Mouse (Mus musculus) limb, embryonic 14.5 days (tissue): ENCODE data around the gene Arhgef3. TPM values are rescaled to one million over a fixed set of nuclear protein-coding genes. Genes with fewer than 3 reads are reported as not detected.

Experiments
- ATAC-seq: fragments of 200-750 bp; cut with Nextera tagmentation; 2 replicates; pipeline ENCODE4 v1.8.0; 2017; ENCODE audit warnings: low read depth, moderate number of reproducible peaks, moderate TSS enrichment; ENCODE audit not compliant: low FRiP score
- DNase-seq: peaks from one replicate; pipeline ENCODE4 v3.0.0-alpha.2; 2015; ENCODE audit warnings: low spot score
- H3K27ac ChIP-seq: fragments of 300-500 bp; sonication (generic); replicated peaks from 2 replicates; pipeline ENCODE4 v1.5.1; 2014; ENCODE audit warnings: low read depth, mild to moderate bottlenecking, low read length, moderate library complexity, mixed read lengths
- H3K27me3 ChIP-seq: fragments of 300-500 bp; sonication (generic); 2 replicates; pipeline ENCODE4 v1.6.1; 2014; ENCODE audit warnings: low read length, mixed read lengths; ENCODE audit not compliant: control insufficient read depth, insufficient read depth
- H3K36me3 ChIP-seq: fragments of 300-500 bp; sonication (generic); 2 replicates; pipeline ENCODE4 v1.6.1; 2014; ENCODE audit warnings: mild to moderate bottlenecking, low read length, moderate library complexity, mixed read lengths; ENCODE audit not compliant: control insufficient read depth, insufficient read depth
- H3K4me1 ChIP-seq: fragments of 300-500 bp; sonication (generic); 2 replicates; pipeline ENCODE4 v1.6.1; 2014; ENCODE audit warnings: antibody characterized with exemption, low read length, mixed read lengths; ENCODE audit not compliant: control insufficient read depth, insufficient read depth
- H3K4me2 ChIP-seq: fragments of 300-500 bp; sonication (generic); replicated peaks from 2 replicates; pipeline ENCODE4 v1.6.1; 2014; ENCODE audit warnings: low read depth, mild to moderate bottlenecking, low read length, moderate library complexity; ENCODE audit not compliant: severe bottlenecking
- H3K4me3 ChIP-seq: fragments of 300-500 bp; sonication (generic); replicated peaks from 2 replicates; pipeline ENCODE4 v1.5.1; 2014; ENCODE audit warnings: low read length
- H3K9ac ChIP-seq: fragments of 300-500 bp; sonication (generic); 2 replicates; pipeline ENCODE4 v1.6.1; 2014; ENCODE audit warnings: mild to moderate bottlenecking, low read depth, low read length, moderate library complexity; ENCODE audit not compliant: severe bottlenecking
- H3K9me3 ChIP-seq: fragments of 300-500 bp; sonication (generic); 2 replicates; pipeline ENCODE4 v1.6.1; 2016; ENCODE audit warnings: low read length; ENCODE audit not compliant: control insufficient read depth
- POLR2A ChIP-seq: fragments of 200-500 bp; IDR thresholded peaks from 2 replicates; pipeline ENCODE4 v1.8.0; 2012; ENCODE audit warnings: inconsistent platforms, mild to moderate bottlenecking, moderate library complexity, borderline replicate concordance; ENCODE audit not compliant: insufficient read depth, insufficient read length; ENCODE audit errors: extremely low read depth
- WGBS: fragments of 180-500 bp; shearing (Covaris S2); extraction: QIAGEN DNeasy Blood & Tissue Kit; methylation state at CpG from one replicate; pipeline ENCODE4 v1.1.7; 2014; 5-methylcytosine and 5-hydroxymethylcytosine counted together
- polyA plus RNA-seq, 2 experiments: library from polyadenylated mRNA; depleted of rRNA in 1 of 2; stranded (reverse) in 1 of 2; unstranded in 1 of 2; fragments of >200 nt; fragmentation: Nextera tagmentation in 1 of 2; extraction: Ambion mirVana in 1 of 2; gene quantifications; 2 replicates each; pipeline versions ENCODE4 v1.2.1 to v1.2.3; 2012 to 2014

Arhgef3 gene
- polyA plus RNA-seq, 2 experiments, result 14.3 to 22.5 TPM

DNA sequence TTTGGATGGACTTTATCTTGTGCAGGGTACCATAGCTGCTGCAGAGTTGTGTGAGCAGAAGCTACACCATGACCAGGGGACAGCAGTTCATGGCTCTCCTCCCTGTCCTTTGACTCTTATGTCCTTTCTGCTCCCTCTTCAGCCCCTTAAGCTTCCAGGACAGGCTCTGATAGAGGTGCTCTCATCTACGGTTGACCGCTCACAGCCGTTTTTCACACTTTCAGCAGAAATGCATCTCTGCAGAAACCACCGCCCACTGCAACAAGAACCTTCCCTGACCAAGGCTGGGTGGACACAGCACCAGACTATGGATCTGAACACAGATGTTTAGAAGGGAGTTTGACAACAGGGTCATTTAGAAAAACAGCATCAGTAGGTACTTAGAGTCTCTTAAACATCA lies 73.2 kb downstream of the Arhgef3 start:
- no peaks in the 10 kb centered on the region for H3K27me3 ChIP-seq
- 81% methylated on average over 4 of the region's 4 CpGs for WGBS
- DNase-seq (no peak), ATAC-seq (no peak)
- no peak for TF ChIP-seq POLR2A
- no peak overlapping the region for H3K9ac ChIP-seq
- H3K4me1 ChIP-seq, result peaks cover 6% of the 10 kb centered on the region
- H3K27ac ChIP-seq, result no peak overlapping the region
- H3K36me3 ChIP-seq, result no peaks in the 10 kb centered on the region
- no peak overlapping the region for H3K4me2 ChIP-seq
- H3K9me3 ChIP-seq, result no peaks in the 10 kb centered on the region
- no peak overlapping the region for H3K4me3 ChIP-seq

DNA sequence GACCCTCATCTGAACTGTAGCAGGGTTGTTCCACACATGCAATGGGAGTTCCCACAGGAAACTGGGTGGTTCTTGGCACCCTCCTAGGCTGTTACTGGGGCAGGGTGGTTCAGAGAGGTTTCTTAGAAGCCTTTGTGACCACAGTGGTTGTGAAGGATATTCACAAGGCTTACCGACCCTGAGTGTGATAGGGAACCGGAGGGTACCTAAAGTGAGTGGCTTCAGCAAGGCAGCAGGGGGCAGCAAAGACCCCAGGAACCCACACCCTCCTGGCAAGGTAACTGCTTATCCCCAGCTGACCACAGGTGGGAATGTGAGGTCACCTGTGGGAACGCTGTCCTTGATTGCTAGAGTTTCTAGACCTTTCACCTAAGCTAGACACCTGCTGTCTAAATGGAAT lies 77.8 kb downstream of the Arhgef3 start:
- no peaks in the 10 kb centered on the region for H3K9me3 ChIP-seq
- H3K27me3 ChIP-seq, result no peaks in the 10 kb centered on the region
- WGBS, result 31% methylated on average over 3 of the region's 3 CpGs
- no peak overlapping the region for H3K9ac ChIP-seq
- DNase-seq (no peak), ATAC-seq (no peak)
- no peak overlapping the region for H3K27ac ChIP-seq
- H3K4me1 ChIP-seq, result no peaks in the 10 kb centered on the region
- H3K4me2 ChIP-seq, result no peak overlapping the region
- no peaks in the 10 kb centered on the region for H3K36me3 ChIP-seq
- no peak overlapping the region for H3K4me3 ChIP-seq
- TF ChIP-seq POLR2A, result no peak

DNA sequence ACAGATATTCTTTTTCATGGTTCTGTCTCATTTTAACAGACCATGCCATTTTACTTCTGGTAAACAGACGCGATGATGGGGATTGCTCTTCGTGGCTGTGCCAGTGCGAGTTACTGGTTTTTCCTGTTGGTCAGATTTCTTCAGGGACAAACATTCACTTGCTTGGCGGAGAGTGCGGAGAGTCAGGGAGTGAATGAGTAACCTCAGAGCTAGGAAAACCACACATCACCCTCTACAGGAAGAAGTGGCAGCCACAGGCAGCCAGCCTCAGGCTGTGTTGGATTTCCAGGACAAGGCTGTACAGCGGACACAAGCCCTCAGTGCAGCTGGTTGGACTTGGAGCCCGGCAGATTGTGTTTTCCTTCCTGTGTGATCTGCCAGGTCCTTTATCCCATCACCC lies 82.3 kb downstream of the Arhgef3 start:
- DNase-seq (no peak), ATAC-seq (no peak)
- Histone ChIP-seq H3K36me3 (no peaks in the 10 kb centered on the region), H3K27me3 (no peaks in the 10 kb centered on the region), H3K4me1 (no peaks in the 10 kb centered on the region), H3K9me3 (no peaks in the 10 kb centered on the region), H3K9ac (no peak overlapping the region), H3K4me2 (no peak overlapping the region), H3K27ac (no peak overlapping the region), H3K4me3 (no peak overlapping the region)
- no peak for TF ChIP-seq POLR2A
- WGBS, result 72% methylated on average over 8 of the region's 8 CpGs

DNA sequence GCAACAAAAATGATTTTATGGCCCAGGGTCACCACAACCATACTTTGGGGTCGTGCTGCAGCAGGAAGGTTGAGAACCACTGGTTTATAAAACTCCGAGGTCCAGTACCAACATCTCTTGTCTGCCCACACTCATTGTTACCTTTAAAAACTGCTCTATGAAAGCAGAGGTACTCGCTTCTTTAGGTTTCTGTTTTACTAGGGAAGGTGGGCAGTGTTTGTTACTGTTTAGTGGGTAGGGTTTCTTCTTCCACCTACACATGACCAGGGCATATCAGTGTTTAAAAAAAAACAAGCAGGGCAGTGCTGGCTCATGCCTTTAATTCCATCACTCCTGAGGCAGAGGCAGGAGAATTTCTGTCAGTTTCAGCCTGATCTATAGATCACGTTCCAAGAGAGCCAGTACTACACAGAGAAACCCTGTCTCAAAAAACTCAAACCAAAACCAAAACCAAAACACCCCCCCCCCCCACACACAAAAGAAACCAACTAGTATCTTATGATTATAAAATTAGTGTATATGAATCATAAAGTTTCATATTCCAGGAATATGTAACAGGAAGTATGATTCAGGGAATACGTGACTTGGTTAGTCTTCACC lies 83.9 kb downstream of the Arhgef3 start:
- Histone ChIP-seq H3K9me3 (no peaks in the 10 kb centered on the region), H3K4me2 (no peak overlapping the region), H3K27me3 (no peaks in the 10 kb centered on the region), H3K4me1 (no peaks in the 10 kb centered on the region), H3K36me3 (no peaks in the 10 kb centered on the region), H3K9ac (no peak overlapping the region), H3K4me3 (no peak overlapping the region), H3K27ac (no peak overlapping the region)
- WGBS, result 91% methylated on average over 5 of the region's 5 CpGs
- ATAC-seq (no peak), DNase-seq (no peak)
- no peak for TF ChIP-seq POLR2A

DNA sequence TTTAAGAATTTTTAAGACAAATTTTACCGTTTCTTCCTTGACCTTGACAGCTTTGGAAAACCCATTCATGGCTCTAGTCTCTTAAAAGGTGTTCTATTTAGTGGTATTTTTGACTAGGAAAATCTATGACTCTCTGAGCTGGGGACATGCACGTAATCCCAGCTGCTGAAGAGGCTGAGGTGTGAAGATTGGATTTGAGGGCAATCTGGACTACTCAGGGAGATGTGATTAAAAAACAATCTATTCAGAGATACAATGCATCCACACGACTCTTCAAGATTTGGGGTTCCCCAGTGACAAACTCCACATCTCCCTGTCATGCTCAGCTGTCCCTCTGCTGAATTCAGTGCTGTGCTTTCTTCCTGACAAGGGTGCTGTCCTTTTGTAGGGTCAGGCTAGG lies 84.4 kb downstream of the Arhgef3 start:
- ATAC-seq, result no peak
- Histone ChIP-seq H3K4me1 (no peaks in the 10 kb centered on the region), H3K36me3 (no peaks in the 10 kb centered on the region), H3K4me3 (no peak overlapping the region), H3K27ac (no peak overlapping the region), H3K9ac (no peak overlapping the region), H3K9me3 (no peaks in the 10 kb centered on the region), H3K27me3 (no peaks in the 10 kb centered on the region), H3K4me2 (no peak overlapping the region)
- no peak for DNase-seq
- no peak for TF ChIP-seq POLR2A
- 85% methylated on average over 3 of the region's 3 CpGs for WGBS

DNA sequence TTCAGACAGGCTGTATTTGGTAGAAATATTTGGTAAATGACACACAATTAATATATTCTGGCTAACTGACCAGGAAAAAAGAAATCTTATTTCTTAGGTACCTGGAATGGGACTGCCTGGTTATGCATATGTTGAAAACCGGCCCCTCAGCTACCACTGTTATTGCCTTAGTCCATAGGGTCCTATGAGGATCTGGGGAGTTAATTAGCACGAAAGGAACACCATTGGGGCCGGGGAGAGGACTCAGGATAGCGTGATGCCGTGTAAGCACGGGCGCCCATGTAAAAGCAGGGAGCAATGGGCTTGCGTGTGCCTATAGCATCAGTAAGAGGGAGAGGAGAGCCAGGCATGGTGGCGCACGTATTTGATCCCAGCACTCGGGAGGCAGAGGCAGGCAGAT lies 85.2 kb downstream of the Arhgef3 start:
- Histone ChIP-seq H3K9ac (no peak overlapping the region), H3K27ac (no peak overlapping the region), H3K4me3 (no peak overlapping the region), H3K27me3 (no peaks in the 10 kb centered on the region), H3K9me3 (no peaks in the 10 kb centered on the region), H3K36me3 (no peaks in the 10 kb centered on the region), H3K4me2 (no peak overlapping the region), H3K4me1 (no peaks in the 10 kb centered on the region)
- ATAC-seq (no peak), DNase-seq (no peak)
- no peak for TF ChIP-seq POLR2A
- WGBS, result 93% methylated on average over 11 of the region's 11 CpGs
